ENCODE assay signal across 17 mouse cellular contexts in genomic region chr10:77314711-77315266, GRCm38 (mm10). TPM values are rescaled to one million over a fixed set of nuclear protein-coding genes. Genes with fewer than 3 reads are reported as not detected.
A peak's percentile ranks its signal among the peaks of the same experiment; 100 is the strongest.
DNase-seq lines count a peak whose midpoint lies in the region; ATAC-seq and TF ChIP-seq lines count a peak whose summit lies in the region.
"Had no signal": no experiment of that assay in that cellular context is flagged by ENCODE, and none has a peak within 500 bp of the region (broad histone marks: within the 10 kb centered on the region; RNA-seq: fewer than 3 reads in every experiment).

No protein-coding gene starts in this region.

- in situ Hi-C loops in CH12.LX (cut with MboI; ENCODE audit: low pct_ligation_motif_present, low pct_unique_long_range_greater_than_20kb, low sequenced_read_pairs): no loop called here

- no peak for DNase-seq in forebrain, postnatal 0 days
- DNase-seq in forebrain, embryonic 10.5 days (ENCODE audit: extremely low spot score, low spot score): no peak
- DNase-seq in kidney, postnatal 4 days: peak; percentile 13 to 29
- no peak for DNase-seq in kidney, adult 11 months
- DNase-seq in CH12.LX (ENCODE audit: extremely low read depth): peak; percentile 32
- DNase-seq in lung, postnatal 25 days (ENCODE audit: low spot score): peak; percentile 14
- DNase-seq: adrenal gland, postnatal 25 days; cerebellum, adult 9-11 months; retina, postnatal 1 day had no signal

- H3K79me2 ChIP-seq in CH12.LX (replicated peaks; ENCODE audit: control insufficient read depth, extremely low read depth, insufficient read depth, poor library complexity, severe bottlenecking): no peaks in the 10 kb centered on the region

- no peak overlapping the region for H3K9ac ChIP-seq in forebrain, postnatal 0 days
- H3K9ac ChIP-seq in CH12.LX (ENCODE audit: insufficient read depth, low read depth): no peak overlapping the region
- H3K9ac ChIP-seq in liver, embryonic 12.5 days: no peak overlapping the region
- H3K9ac ChIP-seq: forebrain, embryonic 13.5 days; hindbrain, embryonic 15.5 days; liver, embryonic 15.5 days had no signal

- peaks cover 22% of the 10 kb centered on the region for H3K36me3 ChIP-seq in forebrain, postnatal 0 days (ENCODE audit: insufficient read depth)
- H3K36me3 ChIP-seq in forebrain, embryonic 10.5 days (replicated peaks): no peaks in the 10 kb centered on the region
- H3K36me3 ChIP-seq in CH12.LX (replicated peaks in 1 of 2; ENCODE audit: control insufficient read depth in 1 of 2, insufficient read depth in 1 of 2, low read length in 1 of 2): peaks cover 0 to 8% of the 10 kb centered on the region in 2 experiments
- no peaks in the 10 kb centered on the region for H3K36me3 ChIP-seq in liver, embryonic 12.5 days
- H3K36me3 ChIP-seq: liver, embryonic 15.5 days had no signal

- no peak overlapping the region for H3K4me2 ChIP-seq in forebrain, postnatal 0 days (ENCODE audit: low read depth)
- no peak overlapping the region for H3K4me2 ChIP-seq in CH12.LX (ENCODE audit: insufficient read depth, low read depth, poor library complexity, severe bottlenecking)
- no peak overlapping the region for H3K4me2 ChIP-seq in liver, embryonic 12.5 days
- H3K4me2 ChIP-seq: forebrain, embryonic 13.5 days; hindbrain, embryonic 15.5 days; liver, embryonic 15.5 days had no signal

- 85% methylated on average over 9 of the region's 9 CpGs for WGBS in forebrain, postnatal 0 days
- WGBS in forebrain, embryonic 10.5 days: 89% methylated on average over 9 of the region's 9 CpGs
- WGBS in liver, embryonic 12.5 days (ENCODE audit: insufficient replicate concordance): 64% methylated on average over 9 of the region's 9 CpGs

- dilution Hi-C loops in CH12.LX (cut with MboI; ENCODE audit: extremely low pct_ligation_motif_present, extremely low pct_unique_long_range_greater_than_20kb, low sequenced_read_pairs): no loop called here

- peak overlapping the region; percentile 62 for H3K27ac ChIP-seq in forebrain, postnatal 0 days (ENCODE audit: low read depth, low read length)
- no peak overlapping the region for H3K27ac ChIP-seq in forebrain, embryonic 10.5 days
- H3K27ac ChIP-seq in CH12.LX (ENCODE audit: insufficient read depth, low read depth): no peak overlapping the region
- H3K27ac ChIP-seq in liver, embryonic 12.5 days: no peak overlapping the region
- H3K27ac ChIP-seq: forebrain, embryonic 13.5 days; hindbrain, embryonic 15.5 days; liver, embryonic 15.5 days had no signal

- no peak for TF ChIP-seq EP300 in CH12.LX (IDR thresholded peaks at IDR 0.05; ENCODE audit: low read length)

- TF ChIP-seq POLR2A in CH12.LX (IDR thresholded peaks at IDR 0.05; ENCODE audit: low read depth, low read length): no peak

- H3K9me3 ChIP-seq in forebrain, postnatal 0 days (ENCODE audit: low read length): no peaks in the 10 kb centered on the region
- no peaks in the 10 kb centered on the region for H3K9me3 ChIP-seq in forebrain, embryonic 10.5 days
- no peaks in the 10 kb centered on the region for H3K9me3 ChIP-seq in CH12.LX (replicated peaks; ENCODE audit: low read length)
- no peaks in the 10 kb centered on the region for H3K9me3 ChIP-seq in liver, embryonic 12.5 days (replicated peaks)
- H3K9me3 ChIP-seq: forebrain, embryonic 13.5 days; hindbrain, embryonic 15.5 days; liver, embryonic 15.5 days; megakaryocyte, embryonic 14.5 days had no signal

- no peak for ATAC-seq in forebrain, postnatal 0 days
- no peak for ATAC-seq in liver, embryonic 12.5 days
- no peak for ATAC-seq in erythroid progenitor cell, adult 5-6 weeks (replicated peaks; ENCODE audit: low FRiP score, poor library complexity, severe bottlenecking)
- ATAC-seq: intestine, embryonic 16.5 days; midbrain, embryonic 16.5 days had no signal

- no peak for TF ChIP-seq RAD21 in CH12.LX (IDR thresholded peaks at IDR 0.05; ENCODE audit: low read depth, low read length)

- no peak for TF ChIP-seq CTCF in forebrain, postnatal 0 days (IDR thresholded peaks at IDR 0.05; ENCODE audit: low read depth)
- TF ChIP-seq CTCF in CH12.LX (conservative IDR thresholded peaks at IDR 0.05 in 1 of 2, IDR thresholded peaks at IDR 0.05 in 1 of 2; ENCODE audit: low read depth in 2 of 2, low read length in 2 of 2): no peak

- no peak overlapping the region for H3K4me3 ChIP-seq in forebrain, postnatal 0 days (ENCODE audit: low read depth, low read length)
- no peak overlapping the region for H3K4me3 ChIP-seq in forebrain, embryonic 10.5 days
- no peak overlapping the region for H3K4me3 ChIP-seq in CH12.LX (replicated peaks in 1 of 3; ENCODE audit: low read depth in 2 of 3, low read length in 2 of 3, poor library complexity in 1 of 3)
- H3K4me3 ChIP-seq in liver, embryonic 12.5 days: no peak overlapping the region
- H3K4me3 ChIP-seq: forebrain, embryonic 13.5 days; hindbrain, embryonic 15.5 days; liver, embryonic 15.5 days; megakaryocyte, embryonic 14.5 days had no signal

- H3K4me1 ChIP-seq in forebrain, postnatal 0 days (ENCODE audit: insufficient read depth): 0 out of 2 replicates have a peak, but pooled peaks cover 3% of the 10 kb centered on the region
- no peaks in the 10 kb centered on the region for H3K4me1 ChIP-seq in forebrain, embryonic 10.5 days
- H3K4me1 ChIP-seq in CH12.LX (ENCODE audit: control insufficient read depth in 1 of 2, insufficient read depth in 2 of 2): peaks cover 0 to 6% of the 10 kb centered on the region in 2 experiments; a peak in 1 of 4 replicates
- H3K4me1 ChIP-seq in liver, embryonic 12.5 days: no peaks in the 10 kb centered on the region
- H3K4me1 ChIP-seq: forebrain, embryonic 13.5 days; hindbrain, embryonic 15.5 days; liver, embryonic 15.5 days had no signal

- H3K27me3 ChIP-seq in forebrain, postnatal 0 days (ENCODE audit: insufficient read depth, low read length): no peaks in the 10 kb centered on the region
- H3K27me3 ChIP-seq in forebrain, embryonic 10.5 days (ENCODE audit: poor library complexity, severe bottlenecking): no peaks in the 10 kb centered on the region
- no peaks in the 10 kb centered on the region for H3K27me3 ChIP-seq in CH12.LX (replicated peaks)
- no peaks in the 10 kb centered on the region; the same call in 1 of the 2 replicates for H3K27me3 ChIP-seq in liver, embryonic 12.5 days (replicated peaks)
- H3K27me3 ChIP-seq: forebrain, embryonic 13.5 days; hindbrain, embryonic 15.5 days; liver, embryonic 15.5 days; megakaryocyte, embryonic 14.5 days had no signal

TF ChIP-seq in CH12.LX, 34 proteins besides CTCF, POLR2A, EP300 and RAD21:
- TF ChIP-seq ZNF384 (IDR thresholded peaks at IDR 0.05; ENCODE audit: low read depth, low read length) (no peak), JUND (conservative IDR thresholded peaks at IDR 0.05; ENCODE audit: low read depth, low read length) (no peak), MYC (IDR thresholded peaks at IDR 0.05; ENCODE audit: low read depth, low read length) (no peak), USF1 (IDR thresholded peaks at IDR 0.05; ENCODE audit: low read depth, low read length) (no peak), MAFK (IDR thresholded peaks at IDR 0.05; ENCODE audit: insufficient replicate concordance, low read length) (no peak), MAZ (IDR thresholded peaks at IDR 0.05; ENCODE audit: low read depth, low read length) (no peak), NELFE (IDR thresholded peaks at IDR 0.05; ENCODE audit: low read depth, low read length) (no peak), NRF1 (IDR thresholded peaks at IDR 0.05; ENCODE audit: low read depth, low read length) (no peak), MXI1 (IDR thresholded peaks at IDR 0.05; ENCODE audit: low read depth, low read length) (no peak), PAX5 (IDR thresholded peaks at IDR 0.05; ENCODE audit: low read length) (no peak), KAT2A (IDR thresholded peaks at IDR 0.05; ENCODE audit: insufficient replicate concordance, low read length) (no peak), MAX (IDR thresholded peaks at IDR 0.05; ENCODE audit: low read length) (no peak)

RNA-seq across cellular contexts. Expression of gene Pofut2, which starts 55.8 kb away (rescaled TPM):
- 36.5 and 39.0 TPM in 2 replicates for total RNA-seq in forebrain, postnatal 0 days (2014; rRNA removed)
- 34.3 and 38.3 TPM in 2 replicates for polyA plus RNA-seq in forebrain, postnatal 0 days (2015; fragmentation: Nextera tagmentation; extraction: Ambion mirVana)
- 69.6 and 72.9 TPM in 2 replicates for polyA plus RNA-seq in forebrain, embryonic 10.5 days (2016; fragmentation: Nextera tagmentation; extraction: Ambion mirVana)
- total RNA-seq in CH12.LX (2012; rRNA removed) (23.4 and 23.7 TPM in 2 replicates), CH12.LX (2014; rRNA removed) (11.9 and 13.6 TPM in 2 replicates)
- 16.5 and 22.0 TPM in 2 replicates for polyA plus RNA-seq in CH12.LX (2012; ENCODE audit: insufficient read length, low read depth)
- 40.7 and 43.2 TPM in 2 replicates for polyA plus RNA-seq in liver, embryonic 12.5 days (2016; fragmentation: Nextera tagmentation; extraction: Ambion mirVana)
- total RNA-seq in erythroid progenitor cell, adult 5-6 weeks (2015; ENCODE audit: low replicate concordance): 5.9 and 16.2 TPM in 2 replicates
- total RNA-seq in erythroid progenitor cell, adult 5-6 weeks (2017; ENCODE audit: low replicate concordance): 9.7 and 10.7 TPM in 2 replicates

Comparison
In these comparisons a context has a peak if more than half of its experiments do, and no peak if none do; other contexts are left out.
1. DNase-seq: peak in kidney, postnatal 4 days (2 of 2), CH12.LX (single experiment) and lung, postnatal 25 days (single experiment); none in forebrain, postnatal 0 days (single experiment), forebrain, embryonic 10.5 days (single experiment) and kidney, adult 11 months (single experiment).